Mouse (Mus musculus) large intestine, adult 2 months (tissue): ENCODE measurements at regions not wholly inside any gene's neighbourhood (a gene's known extent, or its start where the extent isn't known, plus 50 kb on each side); places are given as distances from the start of the nearest gene placed in this dataset.

Source experiments
- DNase-seq: peaks from one replicate; pipeline ENCODE4 v3.0.0-alpha.2; 2012; ENCODE audit warnings: low read depth, low spot score
- WGBS: fragments of 180-500 bp; shearing (Covaris S2); methylation state at CpG from one replicate; pipeline ENCODE4 v1.1.7; 2018; 5-methylcytosine and 5-hydroxymethylcytosine counted together

DNA sequence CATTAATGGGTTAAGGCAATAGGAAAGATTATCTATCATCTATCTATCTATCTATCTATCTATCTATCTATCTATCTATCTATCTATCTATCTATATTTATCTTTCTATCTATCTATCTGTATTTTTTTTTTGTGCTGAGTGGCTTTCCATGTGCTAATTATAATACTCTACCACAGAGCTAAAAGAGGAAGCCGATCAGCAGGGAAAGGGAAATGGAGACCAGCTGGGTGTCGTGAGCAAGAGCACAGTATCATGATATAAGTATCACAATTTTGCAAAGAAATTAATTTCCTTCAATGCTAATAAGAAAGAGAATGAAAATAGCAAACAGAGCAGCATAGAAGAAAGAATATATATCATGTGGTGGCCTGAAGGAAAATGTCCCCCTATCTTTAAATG, 69.6 kb downstream of the Cldn1 start:
- no peak for DNase-seq
- whole genome bisulfite sequencing, result 68% methylated on average over 2 of the region's 2 CpGs

DNA sequence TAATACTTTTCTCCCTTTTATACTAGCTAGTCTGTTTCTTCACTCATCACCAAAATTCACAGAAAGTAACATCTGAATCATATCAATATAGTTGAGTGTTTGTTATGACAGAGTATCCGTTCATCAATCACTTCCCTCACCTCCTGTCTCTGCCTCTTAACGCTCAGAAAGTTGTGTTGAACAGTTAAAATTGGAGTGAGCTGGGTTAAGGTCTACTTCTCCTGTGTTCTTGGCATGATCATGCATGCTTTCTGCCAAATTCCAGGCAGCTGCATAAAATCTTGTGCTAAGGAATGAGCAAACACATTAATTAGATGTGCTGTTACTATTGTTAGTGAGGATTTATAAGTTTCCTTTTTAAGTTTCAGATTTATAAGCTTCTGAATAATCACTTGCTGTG, 79.9 kb downstream of the Cldn1 start:
- DNase-seq, result no peak
- 67% methylated on average over 2 of the region's 2 CpGs for WGBS

DNA sequence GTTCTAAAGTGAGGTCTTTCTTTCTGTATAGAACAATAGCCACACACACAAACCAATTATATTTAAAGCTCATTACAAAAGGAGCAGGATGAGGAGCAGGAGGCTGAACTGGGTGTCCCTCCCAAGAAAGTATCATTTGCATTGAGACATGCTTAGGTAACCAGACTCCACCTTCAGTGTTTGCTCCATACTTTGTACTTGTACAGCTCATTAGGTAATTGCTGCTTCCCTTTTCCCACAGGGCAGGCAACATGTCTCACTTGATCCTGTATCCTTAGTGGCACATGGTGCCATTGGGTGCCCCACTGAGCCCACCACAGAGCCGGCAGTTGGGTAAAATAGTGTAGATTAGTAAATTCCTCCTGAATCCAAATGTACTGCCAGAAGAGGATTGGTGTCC, 86.0 kb downstream of the Cldn1 start:
- 81% methylated on average over 1 of the region's 1 CpGs for WGBS
- no peak for DNase-seq

DNA sequence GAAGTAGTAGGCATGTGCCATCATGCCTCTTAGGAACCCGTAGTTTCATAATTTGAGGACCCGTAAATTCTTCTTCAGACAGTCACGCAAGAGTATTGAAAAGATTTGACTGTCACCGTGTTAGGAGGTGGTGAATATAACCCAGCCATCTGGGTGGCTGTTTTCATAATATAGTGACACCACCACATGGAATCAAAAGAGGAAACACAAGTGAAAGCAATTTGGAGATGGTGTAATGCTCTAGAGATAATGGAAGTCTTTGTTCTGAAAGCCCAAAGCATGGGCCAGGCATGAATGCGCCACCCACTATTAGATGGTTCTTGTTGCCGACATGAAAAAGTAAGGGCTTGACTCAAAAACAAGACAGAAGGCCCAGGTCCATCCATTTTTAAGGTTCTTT, 86.9 kb downstream of the Cldn1 start:
- WGBS, result 91% methylated on average over 6 of the region's 6 CpGs
- DNase-seq, result no peak

DNA sequence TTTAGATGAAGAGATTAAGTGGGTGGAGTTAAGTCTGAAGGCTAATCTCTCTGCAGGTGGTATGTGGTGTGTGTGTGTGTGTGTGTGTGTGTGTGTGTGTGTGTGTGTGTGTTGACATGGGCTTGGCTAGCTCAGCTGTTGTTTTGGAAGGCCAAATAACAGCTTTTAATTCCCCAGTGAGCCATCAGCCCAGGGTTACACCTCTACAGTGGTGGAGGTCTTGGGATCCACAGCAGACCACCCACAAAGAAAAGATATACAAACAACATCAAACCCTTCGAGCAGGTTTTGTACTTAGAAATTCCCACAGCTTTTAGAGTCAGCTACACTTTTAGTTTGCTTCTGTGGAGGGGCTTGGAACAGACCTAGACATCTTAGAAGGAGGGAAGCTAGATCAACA, 89.2 kb downstream of the Cldn1 start:
- WGBS, result 18% methylated on average over 1 of the region's 1 CpGs
- DNase-seq, result no peak

DNA sequence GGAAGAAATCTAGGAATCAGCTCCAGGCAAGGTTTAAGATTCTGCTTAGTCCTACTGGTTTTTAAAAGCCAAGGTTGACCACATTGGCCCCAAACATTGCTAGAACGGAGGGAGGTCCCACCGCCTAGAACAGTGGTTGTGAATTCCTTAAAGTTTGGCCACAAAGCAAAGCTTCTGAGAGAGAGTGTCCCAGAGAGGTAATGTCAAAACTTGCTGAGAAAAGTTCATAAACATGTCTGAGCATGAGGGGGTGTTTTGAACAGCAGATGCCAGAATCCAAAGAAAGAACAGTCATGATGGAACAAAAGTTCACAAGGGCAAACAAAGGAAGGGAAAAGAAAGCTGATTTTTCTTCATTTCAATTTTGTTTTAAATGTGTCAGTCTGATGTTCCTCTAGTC, 90.1 kb downstream of the Cldn1 start:
- DNase-seq, result no peak
- WGBS, result 73% methylated on average over 2 of the region's 2 CpGs

DNA sequence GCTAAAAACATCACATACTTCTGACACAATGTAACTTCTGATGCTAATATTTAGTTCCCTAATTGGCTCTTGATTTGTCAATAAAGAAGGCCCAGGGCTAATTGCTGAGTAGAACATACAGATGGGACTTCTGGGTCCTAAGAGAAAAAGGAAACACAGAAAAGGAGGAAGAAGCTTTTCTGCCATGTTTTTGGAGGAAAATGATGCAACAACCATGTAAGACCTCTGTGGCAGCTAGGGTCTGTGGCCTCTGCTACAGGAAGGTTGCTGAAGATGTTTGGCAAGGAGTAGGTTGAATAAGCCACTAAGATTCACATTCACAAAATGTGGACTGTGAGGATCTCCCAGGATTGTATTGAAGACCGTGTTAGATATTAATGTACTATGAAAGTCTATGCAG, 94.9 kb downstream of the Cldn1 start:
- DNase-seq, result no peak
- WGBS, result 90% methylated on average over 1 of the region's 1 CpGs

DNA sequence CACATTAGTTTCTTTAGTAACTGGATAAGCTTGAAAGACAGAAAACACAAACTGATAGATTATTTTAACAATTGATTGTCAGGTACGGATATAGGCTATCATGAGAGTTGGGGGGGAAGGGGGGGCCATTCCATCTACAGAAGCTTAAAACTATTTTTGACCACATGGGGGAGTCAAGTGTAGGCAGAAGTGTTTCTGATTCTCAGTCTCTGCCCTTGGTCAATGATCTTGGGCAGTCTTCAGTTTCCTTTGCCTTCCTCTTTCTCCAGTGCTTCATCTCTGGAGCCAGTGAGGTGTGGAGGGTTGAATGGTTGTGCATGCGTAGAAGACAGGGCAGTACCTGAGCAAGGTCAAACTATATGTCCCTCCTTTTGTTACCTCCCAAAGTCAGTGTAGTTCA, 118.8 kb downstream of the Cldn1 start:
- WGBS, result 56% methylated on average over 2 of the region's 2 CpGs
- DNase-seq, result no peak

DNA sequence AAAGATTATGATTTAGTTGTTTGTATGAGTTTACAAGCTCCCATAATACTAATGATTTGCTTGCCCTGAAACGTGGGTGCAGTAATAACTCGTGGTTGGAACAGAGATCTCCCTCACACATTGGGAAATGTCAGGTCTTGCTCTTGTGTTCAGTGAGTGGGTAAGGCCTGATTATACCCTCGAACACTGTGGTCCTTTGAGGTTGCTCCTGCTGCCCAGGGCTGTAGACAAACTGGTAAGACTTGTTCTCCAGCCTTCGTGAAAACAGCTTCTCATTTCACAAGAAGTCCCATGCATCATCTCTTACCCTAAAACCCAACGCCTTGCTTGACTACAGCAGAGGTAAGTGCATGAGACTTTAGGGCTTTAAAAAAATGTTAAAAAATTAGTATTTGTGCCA, 119.9 kb downstream of the Cldn1 start:
- DNase-seq, result no peak
- WGBS, result 37% methylated on average over 5 of the region's 5 CpGs

DNA sequence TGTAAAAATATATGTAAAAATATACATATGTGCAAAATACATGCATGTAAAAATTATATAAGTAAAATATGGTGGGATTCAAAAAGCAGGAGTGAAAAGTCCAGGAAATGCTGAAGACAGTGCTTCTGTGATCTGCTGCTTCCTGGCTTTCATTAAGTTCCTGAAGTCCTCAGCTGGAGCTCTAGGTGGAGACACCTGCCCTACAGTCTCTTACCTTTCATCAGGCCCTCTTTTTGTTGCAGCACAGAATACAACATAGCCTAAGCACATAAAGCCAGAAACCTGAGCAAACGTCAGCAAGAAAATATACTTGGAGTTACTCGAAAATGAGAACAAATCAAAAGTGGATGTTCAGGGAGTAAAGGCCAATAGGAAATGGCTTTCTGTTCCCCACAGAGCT, 120.6 kb downstream of the Cldn1 start:
- WGBS, result 66% methylated on average over 2 of the region's 2 CpGs
- DNase-seq, result no peak

DNA sequence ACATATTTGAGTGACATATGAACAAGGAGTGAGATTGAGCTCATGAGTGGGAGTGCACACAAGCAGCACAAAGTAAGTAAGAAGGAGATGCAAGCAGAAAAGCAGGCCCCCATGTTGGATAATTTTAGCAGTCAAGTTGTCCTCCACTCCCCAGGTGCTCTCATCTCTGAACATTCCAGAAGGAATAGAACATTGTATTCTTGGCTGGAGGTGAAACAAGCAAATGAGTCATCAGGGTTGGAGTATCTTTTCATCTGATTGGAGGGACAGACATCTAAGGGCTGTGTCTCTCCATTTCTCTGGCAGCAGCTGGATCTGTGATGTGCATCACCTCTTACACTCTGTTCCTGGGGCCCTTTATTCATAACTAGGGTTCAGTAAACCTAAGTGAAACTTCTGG, 122.7 kb downstream of the Cldn1 start:
- no peak for DNase-seq

DNA sequence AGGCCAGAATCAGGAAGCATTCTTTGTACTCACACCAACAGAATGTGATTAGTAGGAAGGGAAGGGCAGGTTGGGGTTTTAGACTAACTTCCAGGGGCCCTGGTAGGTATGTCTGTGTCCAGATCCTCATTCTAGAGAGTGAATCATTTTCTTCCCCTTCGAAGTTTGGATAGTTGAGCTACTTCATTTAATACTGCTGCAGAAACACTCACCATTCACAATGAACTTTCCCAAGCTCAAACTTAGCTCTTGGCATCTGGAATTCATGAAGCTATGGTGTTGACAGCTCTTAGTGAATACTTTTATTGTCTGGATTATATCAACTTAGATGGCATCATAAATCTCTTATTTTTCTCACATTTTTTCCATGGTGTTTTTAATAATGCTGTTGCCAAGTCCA, 123.7 kb downstream of the Cldn1 start:
- 44% methylated on average over 1 of the region's 1 CpGs for WGBS
- no peak for DNase-seq

DNA sequence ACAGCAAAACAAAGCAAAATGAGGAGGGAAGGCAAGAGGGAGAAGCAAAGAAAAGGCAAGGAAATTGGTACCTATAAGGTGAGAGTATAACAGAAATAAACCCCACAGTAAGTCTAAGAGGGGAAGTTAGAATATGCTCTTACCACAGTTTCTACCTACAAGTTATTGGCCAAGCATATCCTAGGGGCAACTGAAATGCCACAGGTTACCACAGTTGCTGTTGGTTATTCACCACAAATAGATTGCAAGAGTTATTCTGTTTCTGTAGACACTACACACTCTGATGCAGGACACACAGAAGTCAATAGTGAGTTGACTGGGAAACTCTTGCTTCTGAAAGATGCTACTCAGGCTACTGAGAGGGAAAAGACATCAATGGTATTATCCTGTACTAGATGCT, 129.7 kb upstream of the P3h2 start:
- no peak for DNase-seq

DNA sequence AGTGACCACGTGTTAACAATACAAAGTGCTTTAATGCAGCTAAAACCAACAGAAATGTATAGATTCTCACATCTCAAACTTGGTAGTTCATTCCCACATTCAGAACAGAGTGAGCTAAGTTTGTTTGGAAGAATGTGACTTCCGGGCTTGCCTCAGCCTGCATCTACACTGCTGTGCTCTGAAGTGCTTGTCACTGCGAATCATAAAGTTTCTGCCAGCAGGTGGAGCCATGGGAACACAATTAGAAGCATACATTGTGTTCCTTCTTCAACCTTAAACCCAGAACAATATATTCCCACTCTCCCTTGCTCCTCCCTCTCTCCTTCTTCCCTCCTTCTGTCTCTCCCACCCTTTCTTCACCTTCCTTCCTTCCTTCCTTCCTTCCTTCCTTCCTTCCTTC, 128.5 kb upstream of the P3h2 start:
- DNase-seq, result peak; percentile 25

DNA sequence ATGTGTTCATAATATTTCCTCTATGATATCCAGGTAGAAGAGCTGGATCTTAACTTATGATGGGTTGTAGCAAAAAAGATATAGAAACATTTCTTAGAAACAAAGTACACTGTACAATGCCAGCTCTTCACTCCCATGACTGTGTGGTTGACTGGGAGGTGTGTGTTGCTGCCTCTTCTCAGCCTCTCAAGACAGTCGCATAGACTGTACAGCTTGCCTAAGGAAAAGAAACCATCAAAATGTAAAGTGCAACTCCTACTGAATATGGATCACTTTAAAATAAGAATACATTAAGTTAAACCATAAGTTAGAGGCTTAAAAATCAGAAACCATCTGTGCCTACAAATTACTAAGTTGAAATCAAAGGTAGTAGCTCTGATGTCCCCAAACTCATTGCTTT, 125.5 kb upstream of the P3h2 start:
- WGBS, result 88% methylated on average over 1 of the region's 1 CpGs
- DNase-seq, result no peak

More for the DNA sequence above, 128.5 kb upstream of the P3h2 start:
- WGBS, result 4% methylated on average over 3 of the region's 3 CpGs

DNA sequence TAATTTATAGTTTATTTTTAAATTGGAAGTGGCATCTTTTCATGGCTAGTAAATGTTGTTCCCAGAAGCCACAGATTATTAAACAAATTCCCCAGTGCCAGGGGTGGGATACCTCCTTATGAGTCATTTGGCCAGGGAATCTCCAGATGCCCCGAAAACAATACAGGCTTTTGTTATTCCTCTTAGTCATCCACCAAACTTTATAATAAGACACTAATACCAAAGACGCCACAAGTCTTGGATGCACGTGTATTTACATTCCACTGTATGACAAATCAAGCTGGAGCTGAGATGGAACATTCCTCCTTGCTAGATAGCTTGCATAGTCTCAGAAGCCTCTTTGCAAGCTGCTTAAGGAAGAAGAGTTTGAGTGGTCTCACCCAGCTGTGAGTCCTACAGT, 105.8 kb upstream of the P3h2 start:
- no peak for DNase-seq
- 47% methylated on average over 3 of the region's 3 CpGs for WGBS

DNA sequence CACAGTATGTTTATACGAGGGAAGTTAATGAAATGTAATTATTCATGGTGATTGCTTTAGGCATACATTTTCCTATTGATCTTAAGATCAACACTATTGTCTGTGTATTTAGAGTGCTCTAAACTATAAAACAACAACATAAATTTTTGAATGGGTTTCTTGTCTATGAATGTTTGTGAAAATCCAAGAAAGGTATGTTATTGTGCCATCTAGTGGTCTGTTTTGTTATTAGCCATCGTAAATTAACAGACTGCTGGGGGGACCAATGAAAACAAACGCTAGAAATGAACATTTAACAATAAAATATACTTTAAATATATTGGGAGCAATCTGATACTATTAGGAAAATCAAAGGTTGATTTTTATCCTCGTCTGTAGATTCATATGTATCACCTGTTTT, 93.5 kb upstream of the P3h2 start:
- DNase-seq, result no peak
- WGBS, result 18% methylated on average over 4 of the region's 4 CpGs

DNA sequence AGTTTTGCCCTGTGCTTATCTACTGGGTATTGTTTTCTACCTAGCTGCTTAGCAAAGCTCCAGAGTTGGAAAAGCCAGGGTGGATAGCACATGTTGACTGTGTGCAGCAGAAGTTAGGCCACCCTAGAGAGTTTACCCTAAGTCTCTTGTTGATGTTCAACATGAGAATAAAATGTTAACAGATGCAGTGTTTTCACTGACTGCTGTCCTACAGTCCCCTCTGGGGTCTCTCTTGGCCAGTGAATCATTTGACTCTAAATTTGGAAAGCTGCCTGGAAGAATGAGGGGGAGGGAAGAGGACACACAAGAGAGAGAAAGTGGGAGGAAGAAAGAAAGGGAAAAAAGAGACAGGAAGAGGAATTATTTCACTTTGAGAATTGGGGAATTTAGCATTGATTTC, 90.8 kb upstream of the P3h2 start:
- no peak for DNase-seq

DNA sequence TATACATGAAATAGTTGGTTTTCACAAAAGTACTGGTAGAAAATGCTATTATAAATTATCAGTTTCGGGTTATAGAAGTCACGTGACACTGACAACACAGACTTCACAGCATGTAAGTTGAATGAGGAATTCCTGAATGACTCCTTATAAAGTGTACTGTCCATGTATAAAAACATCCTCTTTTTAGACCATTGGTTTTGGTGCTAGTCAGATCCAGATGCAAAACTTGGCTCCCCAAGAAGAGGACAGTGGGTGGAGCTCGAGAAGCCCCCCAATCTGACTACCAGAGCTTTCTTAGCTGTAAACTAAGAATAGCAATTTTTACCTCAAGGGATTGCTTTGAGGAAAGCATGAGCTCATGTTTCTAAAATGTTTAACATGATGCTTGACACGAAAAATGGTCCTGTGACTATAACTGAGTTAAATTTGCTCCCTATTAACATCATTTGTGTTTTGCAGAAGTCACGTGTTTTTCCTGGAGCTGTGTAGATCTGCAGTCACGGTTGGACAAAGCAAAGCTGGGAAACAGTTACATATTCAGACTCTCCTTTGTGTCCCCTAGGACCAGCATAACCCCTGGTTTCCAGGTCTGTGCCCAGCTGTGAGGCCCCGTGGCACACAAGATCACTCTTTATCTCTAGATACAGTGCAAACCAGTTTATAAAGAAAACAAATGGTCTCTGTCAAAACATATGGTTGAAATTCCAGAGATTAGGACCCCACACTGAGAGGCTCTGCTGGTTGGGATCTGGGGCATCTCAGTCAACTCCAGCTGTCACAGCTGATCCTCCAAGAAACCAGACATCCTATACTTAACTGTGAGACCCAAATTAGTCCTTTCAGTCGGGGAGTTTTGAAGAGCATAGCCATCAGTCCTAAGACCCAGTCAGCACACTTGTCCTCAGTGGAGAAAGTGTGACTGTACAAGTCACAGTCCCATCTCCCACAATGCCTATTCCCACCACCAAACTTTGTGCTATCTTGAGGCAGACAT, 80.0 kb upstream of the P3h2 start:
- DNase-seq, result no peak
- WGBS, result 51% methylated on average over 8 of the region's 8 CpGs

DNA sequence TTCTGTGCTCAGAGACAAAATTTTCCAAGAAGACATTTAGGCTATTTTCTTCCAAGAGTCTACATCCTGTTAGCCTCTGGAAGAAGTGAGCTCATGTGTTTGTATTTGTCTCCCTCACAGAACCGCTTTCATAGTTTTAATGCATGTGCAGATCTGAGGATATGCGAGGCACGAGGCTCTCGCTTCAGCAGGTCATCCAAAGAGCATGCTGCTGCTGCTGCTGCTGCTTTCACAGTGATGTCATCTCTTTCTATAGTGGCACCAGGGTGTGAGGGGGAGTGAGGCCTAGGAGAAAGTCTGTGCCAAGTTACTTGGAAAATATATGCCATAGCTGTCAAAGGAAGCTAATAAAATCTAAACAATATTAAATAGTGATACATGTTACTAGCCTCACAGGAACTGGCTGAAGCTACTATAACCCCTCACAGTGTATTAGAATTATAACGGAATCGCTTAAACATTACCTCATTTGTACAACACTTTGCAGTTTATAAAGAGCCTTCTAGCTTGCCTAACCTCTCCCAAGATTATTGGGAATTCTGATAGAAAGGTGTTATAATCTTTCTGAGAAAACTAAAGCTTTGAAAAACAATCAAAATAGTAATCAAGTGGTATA, 79.2 kb upstream of the P3h2 start:
- 50% methylated on average over 6 of the region's 6 CpGs for WGBS
- no peak for DNase-seq

DNA sequence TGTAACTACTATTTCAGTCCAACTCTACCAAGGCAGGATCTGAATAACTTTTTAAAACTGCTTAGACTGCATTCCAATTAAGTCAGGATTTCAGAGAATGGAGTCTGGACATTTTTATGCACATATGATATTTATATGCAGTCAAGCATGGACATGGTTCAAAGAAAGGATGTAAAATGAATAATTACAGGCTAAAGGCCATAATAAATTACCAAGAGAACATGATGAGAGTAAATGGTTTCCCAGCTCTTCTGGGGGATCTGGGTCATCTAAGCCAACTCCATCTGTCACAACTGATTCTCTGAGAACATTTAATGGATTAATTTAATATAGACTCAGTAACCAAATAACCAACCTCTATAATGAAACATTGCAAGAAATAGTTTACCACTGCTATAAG, 77.9 kb upstream of the P3h2 start:
- DNase-seq, result no peak

DNA sequence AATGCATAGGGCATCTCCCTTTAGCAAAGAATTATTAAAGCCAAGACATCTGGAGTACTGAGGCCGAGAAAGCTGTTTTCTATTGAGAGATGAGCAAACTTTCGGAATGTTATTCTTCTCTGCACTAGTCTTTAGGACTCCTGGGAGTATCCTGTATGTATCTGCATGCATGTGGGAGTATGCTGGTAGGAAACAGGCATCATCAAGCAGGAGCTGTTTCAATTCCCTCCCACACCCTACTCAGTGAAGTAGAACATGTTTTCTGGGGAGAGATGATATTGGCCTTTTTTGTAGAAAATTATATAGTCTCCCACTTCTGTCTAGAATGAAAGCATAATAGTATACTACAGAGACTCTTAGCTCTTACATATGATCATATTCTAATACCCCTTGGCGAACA, 76.1 kb upstream of the P3h2 start:
- 82% methylated on average over 3 of the region's 3 CpGs for WGBS
- no peak for DNase-seq
